Mouse (Mus musculus): ENCODE data around the gene Thap2.

Thap2 gene

DNA sequence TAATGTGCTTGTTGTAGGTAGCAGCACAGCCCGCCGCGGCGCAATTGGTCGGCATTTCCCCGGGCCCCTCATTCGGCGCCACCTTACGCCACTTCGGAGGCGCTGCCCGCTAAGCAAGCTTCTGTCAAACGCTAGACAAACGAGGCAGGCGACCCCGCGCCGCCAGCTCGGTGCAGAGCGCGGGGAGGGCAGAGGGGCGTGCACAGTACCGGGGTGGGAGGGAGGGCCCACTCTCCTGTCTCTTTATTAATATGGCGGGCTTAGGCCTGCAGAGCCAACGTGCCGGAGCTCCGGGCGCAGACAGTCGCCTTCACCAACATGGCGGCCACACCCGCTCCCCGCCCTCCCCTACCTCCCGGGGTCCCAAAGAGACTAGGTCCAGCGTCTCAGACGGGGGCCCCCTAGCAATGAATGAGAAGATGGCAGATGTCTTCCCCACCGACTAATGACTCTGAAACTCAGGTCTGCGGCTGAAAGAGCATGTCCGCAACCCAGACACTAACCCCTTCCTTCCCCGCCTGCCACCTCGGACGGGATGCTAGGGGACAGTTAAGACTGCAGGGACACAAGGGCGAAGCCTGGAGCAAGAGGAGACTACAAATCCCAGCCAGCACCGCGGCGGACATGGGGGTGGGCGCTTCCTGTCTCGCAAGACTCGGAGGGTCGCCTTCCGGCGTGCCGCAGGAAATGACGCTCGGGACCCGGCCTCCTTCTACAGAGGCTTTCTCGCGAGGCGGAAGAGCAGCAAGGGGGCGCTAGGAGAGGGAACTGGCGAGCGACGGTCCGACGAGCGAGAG is at the start of gene Thap2, which contains the start of gene Zfc3h1:
Gene Thap2, minus strand, starts transcription at position 223 of the 797 bp plus-strand sequence.
Gene Zfc3h1, plus strand, starts transcription at position 739 of the 797 bp plus-strand sequence.
- peak; percentile 98 to 99 for DNase-seq (ENCODE audit: low spot score in 2 of 2)

DNA sequence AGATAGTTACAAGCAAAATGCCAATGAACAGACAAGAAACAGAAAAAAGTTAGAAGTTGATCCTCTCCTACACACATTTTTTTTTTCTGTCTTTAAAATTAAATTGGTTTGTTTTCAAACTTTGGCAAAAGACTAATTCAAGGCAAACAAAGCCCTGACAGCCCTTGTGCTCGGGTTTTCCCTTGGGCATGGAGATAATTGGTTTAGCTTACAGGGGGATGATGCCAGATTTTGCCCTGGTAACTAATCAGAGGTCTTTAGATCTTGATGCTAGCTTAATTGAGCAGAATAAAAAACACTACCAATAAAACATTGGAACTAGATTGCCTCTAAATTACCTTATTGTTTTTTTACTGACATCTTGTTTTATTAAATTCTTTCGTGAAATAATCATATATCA is 41.1 kb upstream of the Thap2 start:
- no peak for DNase-seq (ENCODE audit: low spot score in 2 of 2)

DNA sequence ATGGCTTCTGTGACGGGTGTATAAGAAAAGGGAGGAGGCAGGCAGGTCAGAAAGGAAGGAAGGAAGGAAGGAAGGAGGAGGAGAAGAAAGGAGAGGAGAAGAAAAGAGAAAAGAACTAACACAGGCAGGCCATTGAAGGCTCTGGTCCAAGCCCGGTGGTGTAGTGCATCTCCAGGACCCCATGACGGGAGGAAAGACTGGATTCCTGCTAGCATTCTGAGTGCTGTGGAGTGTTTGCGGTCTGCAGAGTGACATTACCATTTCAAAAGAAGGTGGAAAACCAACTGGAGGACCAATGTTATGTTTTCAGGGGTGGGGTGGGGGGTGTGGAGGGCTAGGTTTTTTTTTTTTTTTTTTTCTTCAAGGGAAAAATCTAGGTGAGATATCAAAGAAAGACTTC is 37.7 kb upstream of the Thap2 start:
- no peak for DNase-seq (ENCODE audit: low spot score in 2 of 2)

DNA sequence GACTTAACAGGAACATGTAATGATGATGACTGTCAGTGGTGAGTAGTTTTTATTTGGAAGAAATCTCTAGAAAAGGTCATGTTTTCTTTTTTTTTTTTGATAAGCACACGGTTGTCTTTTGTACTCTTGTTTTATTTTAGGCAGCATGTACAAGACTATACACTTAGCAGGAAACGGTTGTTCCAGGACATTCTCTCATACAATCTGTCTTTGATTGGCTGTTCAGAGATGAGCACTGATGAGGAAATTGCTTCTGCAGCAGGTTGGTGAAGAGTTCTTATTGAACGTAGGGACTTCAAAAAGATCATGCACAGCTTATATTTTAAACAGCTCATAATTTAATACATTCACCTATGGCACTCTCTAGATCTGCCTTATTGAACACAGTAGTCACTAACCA is 29.8 kb upstream of the Thap2 start:
- DNase-seq (ENCODE audit: low spot score in 2 of 2): no peak

DNA sequence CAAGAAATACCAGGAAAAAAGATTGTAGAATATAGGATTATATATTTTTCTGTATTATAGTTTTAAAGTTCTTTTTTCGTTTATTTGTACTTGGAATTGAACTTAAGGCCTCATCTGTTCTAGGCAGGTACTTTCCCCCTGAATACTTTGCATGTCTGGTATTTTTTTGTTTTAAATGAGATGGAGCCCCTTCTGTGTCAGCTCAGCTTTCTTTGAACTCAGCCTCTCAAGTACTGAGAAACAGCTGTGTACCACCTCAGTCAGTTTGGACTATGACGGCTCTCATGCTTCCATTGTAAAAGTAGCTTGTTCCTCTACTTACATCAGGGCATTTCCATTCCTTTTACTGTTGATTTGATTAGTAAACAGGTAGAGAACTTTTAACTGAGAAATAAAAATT is 29.3 kb upstream of the Thap2 start:
- DNase-seq (ENCODE audit: low spot score in 2 of 2): no peak

DNA sequence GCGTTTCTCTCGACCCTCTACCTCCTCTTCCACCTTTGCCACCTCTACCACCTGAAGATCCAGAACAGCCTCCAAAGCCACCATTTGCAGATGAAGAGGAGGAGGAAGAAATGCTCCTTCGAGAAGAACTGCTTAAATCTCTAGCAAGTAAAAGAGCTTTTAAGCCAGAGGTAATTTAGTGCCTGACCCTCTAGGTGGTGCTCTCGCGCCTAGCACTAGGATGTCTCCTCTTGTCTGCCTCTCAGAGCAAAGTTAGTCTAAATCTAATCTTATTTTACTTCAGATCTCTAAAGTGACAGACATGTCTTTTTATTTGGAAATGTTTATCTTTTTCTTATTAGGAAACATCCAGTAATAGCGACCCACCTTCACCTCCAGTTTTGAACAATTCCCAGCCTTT is 22.1 kb upstream of the Thap2 start:
- peak; percentile 36 to 54 for DNase-seq (ENCODE audit: low spot score in 2 of 2)

DNA sequence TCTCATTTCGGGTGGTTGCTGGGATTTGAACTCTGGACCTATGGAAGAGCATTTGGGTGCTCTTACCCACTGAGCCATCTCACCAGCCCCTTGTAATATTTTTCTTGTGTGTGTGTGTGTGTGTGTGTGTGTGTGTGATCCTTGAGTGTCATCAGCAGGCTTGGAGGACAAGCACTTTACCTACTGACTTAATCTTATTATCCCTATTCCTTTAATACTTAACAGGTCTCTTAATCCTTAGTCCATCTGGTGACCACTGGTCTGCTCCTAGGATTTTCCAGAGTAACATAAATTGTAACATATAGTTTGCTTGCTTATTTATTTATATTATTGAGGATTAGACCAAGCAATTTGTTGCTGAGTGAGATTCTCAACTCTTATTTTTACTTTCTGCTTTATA is 7.7 kb upstream of the Thap2 start:
- DNase-seq (ENCODE audit: low spot score in 2 of 2): no peak

DNA sequence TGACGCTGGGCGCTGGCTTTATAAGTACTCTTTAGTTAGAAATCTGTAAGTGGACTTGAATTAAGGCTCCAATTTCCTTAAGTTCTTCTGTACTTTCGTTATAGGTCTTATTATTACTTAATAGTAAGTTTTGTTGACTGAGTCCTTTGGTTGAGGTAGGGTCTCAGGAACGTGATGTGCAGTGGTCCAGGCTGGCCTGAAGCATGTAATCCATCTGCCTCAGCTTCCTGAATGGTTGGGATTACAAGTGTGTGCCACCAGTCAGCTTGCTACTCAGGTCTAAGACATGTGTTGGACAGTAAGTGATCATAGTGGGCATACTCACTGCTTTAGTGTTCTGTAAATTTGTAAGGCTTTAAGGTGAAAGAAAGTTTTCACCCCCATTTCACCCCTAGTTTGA is 6.8 kb upstream of the Thap2 start:
- no peak for DNase-seq (ENCODE audit: low spot score in 2 of 2)

DNA sequence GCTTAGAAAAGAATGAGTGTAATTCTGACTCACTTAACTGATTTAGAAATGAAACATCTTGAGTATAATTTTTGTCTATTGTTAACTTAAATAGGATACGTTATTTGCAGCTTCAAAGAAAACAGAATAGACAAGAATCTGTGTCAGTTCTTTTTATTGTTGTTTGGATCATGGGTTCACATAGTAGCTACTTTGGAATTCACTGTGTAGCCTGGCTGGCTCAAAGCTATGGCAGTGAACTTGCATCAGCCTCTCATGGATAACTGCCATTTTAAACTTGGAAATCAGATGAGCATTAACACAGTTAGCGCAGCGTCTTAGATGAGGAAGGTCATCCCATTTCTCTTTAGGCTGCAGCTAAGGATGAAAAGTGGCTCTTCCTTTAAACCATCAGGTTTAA is 3.6 kb upstream of the Thap2 start:
- DNase-seq (ENCODE audit: low spot score in 2 of 2): no peak

DNA sequence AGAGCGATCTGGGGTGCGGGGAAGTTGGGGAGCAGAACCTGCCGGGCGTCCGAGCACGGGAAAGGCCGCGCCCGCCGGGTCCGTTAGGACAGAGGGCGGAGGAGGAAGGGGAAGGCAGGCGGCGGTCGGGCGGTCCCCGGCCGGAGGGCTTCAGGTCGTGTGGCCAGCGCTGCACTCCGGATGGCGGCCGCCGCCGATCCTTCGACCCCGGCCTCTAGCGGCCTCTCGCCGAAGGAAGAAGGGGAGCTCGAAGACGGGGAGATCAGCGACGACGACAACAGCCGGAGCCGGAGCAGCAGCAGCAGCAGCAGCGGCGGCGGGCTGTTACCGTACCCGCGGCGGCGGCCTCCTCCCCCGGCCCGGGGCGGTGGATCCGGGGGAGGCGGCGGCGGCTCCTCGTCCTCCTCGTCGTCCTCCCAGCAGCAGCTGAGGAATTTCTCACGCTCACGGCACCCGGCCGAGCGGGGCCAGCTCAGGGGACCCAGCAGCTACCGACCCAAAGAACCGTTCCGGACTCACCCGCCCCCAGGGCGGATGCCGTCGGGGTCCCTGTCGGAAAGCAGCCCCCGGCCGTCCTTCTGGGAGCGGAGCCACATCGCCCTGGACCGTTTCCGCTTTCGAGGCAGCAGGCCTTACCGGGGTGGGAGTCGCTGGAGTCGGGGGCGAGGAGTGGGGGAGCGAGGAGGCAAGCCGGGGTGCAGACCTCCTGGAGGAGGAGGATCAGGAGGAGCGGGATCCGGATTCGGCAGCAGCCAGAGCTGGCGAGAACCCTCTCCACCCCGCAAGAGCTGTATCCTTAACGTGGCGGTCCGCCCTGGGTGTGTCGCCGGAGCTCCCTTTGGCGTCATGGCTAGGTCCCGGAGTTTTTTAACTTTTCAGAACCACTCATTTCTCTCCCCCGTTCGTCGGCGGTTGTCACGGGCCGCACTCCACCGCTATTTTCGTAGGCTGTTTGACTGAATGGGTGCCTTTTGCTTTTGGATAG is 1.1 kb upstream of the Thap2 start:
- DNase-seq (ENCODE audit: low spot score in 2 of 2): peak; percentile 46 to 51

DNA sequence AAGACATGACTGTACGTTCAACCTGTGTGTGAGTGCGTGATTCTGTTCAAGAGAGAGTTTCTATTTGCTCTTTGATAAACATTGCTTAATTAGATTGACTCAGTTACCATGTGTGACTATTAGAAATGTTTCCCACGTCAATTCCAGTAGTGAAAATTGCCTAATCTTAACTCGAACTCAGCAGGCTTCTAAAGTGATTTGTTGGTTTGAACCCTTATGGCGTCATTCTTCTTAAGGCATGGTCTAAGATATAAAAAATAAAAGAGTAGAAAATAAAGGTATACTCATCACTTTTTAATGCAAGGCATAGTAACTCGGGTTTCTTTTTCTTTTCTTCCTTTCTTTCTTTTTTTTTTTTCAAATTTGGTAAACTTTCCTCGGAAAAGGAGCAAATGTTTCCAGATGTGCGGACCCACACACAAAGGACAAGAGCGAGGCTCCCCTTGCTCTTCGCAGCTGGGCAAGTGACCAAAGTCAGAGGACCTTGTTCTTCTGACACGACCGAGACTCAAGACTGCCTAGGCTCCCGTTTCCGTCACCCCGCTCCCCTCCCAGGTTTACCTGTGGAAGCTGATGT is 511 bp downstream of the Thap2 start:
- no peak for DNase-seq (ENCODE audit: low spot score in 2 of 2)

DNA sequence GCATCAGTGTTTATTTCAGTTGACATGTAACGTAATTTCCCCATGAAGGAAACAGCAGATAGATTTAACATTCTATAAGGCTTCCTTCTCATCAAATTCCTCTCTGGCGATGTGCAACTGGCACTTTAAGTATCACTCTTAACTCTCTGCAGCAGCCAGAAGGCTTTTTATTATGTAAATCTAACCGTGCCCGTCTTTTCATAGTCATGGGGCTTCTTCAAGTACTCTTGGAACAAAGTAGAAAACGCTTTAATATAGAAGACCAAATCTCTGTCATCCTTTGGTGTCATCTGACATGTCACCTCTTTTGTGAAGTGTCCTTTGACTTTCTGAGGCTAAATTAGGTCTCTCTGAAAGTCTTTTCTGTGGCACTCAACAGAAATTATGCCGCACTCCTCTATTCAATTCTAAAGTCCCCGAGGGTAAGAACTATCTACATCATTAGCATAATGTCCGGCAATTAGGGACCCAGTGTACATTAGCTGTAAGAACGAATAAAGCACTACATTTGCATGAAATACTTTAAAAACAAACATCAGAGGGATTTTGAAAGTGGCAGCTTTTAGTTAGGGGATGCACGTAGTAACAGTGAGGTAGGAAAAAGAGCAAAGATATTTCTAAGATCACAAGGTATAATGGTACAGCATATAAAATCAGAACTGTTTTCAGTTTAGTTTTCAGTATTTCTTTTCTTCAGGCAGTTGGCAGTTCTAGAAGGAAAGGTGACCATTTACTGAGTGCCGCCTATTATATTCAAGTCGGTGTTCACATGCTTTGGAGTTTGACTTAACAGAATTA is 1.2 kb downstream of the Thap2 start:
- no peak for DNase-seq (ENCODE audit: low spot score in 2 of 2)

DNA sequence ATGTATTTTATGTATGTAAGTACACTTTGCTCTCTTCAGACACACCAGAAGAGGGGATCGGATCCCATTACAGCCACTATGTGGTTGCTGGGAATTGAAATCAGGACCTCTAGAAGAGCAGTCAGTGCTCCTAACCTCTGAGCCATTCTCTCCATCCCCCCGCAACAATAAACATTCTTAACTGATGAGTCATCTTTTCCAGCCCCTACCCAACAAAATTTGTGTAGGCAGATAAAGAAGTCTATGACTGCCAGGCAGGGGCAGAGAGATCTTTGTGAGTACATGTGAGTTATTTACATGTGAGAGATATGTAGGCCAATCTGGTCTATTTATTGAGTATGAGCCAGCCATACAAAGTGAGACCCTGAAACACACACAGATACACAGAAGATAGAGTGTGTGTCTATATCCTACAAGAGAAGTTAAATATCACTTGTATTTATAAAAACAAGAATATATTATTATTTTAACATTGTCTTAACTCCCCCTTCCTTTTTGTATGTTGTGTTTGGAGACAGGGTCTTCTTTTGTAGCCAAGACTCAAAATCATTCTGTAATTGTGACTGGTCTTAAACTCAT is 2.6 kb downstream of the Thap2 start:
- DNase-seq (ENCODE audit: low spot score in 2 of 2): no peak

DNA sequence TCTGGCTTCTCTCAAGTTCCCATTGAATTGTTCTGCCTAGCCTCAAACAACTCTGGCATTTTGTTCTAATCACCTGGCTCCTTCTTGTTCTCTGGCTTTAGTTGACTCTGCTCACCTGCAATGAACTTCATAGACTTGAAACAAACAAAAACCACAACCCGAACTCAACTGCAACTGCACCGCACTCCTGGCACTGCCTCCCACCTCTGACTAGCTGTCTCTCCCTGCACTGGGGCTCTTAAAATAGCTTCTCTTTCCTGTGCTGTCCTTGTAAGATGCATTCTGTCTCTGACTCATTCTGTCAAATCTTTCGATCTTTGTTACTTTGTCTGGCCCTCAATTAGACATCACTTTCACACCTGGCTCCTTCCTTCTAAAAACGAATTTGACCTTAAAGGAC is 21.1 kb downstream of the Thap2 start:
- no peak for DNase-seq (ENCODE audit: low spot score in 2 of 2)

DNA sequence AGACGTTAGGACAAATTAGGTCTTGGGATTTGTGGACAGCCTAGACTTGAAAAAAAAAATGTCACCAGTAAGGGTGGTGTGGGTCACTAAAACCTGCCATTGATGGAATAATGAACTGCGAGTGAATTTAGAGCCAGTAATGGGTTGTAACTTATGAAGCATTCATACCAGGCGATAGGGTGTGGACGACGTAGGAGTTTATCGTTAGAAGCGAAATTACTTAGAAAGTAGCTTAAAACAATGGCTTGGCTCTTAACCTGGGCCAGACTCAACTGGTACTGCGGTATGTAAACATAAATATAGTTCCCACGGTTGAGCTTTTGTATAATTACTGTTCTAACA is 21.6 kb downstream of the Thap2 start:
- DNase-seq (ENCODE audit: low spot score in 2 of 2): no peak

DNA sequence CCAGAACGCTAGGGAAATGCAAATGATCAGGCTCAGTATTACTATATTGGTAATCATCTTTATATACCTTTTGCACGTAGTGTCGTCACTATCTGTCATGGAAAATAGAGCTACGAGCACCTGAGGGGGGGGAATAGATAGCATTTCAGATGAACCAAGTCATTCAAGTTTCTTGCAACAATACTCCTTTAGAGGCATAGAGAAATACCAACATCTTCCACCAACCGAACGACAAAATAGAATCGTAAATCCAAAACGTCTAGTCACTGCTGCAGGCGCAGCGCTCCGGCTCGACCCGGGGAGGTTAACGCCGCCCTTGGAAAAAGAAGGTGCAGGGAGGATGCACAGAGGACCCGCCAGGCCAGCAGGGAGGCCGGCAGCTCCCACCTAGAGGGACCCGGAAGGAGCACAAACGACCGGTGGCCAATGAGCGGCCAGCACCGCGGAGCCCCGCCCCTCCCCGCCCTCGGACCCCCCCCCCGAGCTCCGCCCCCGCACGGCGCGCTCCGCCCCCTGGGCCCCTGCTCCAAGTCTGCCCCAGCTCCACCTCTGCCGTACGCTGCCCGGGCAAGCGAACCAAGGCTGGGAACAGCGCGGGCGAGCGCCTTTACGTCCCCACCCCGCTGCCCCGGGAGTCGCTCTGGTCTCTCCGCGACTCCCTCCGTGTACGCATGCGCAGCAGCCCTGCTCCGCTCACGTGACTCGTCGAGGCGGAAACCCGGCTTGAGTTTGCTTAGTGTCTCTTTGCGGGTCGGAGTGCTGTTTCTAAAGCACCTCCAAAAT is 22.2 kb downstream of the Thap2 start, which contains the start of gene Tmem19:
Gene Tmem19, minus strand, starts transcription at position 662 of the 783 bp plus-strand sequence.
- peak; percentile 92 to 93 for DNase-seq (ENCODE audit: low spot score in 2 of 2)

DNA sequence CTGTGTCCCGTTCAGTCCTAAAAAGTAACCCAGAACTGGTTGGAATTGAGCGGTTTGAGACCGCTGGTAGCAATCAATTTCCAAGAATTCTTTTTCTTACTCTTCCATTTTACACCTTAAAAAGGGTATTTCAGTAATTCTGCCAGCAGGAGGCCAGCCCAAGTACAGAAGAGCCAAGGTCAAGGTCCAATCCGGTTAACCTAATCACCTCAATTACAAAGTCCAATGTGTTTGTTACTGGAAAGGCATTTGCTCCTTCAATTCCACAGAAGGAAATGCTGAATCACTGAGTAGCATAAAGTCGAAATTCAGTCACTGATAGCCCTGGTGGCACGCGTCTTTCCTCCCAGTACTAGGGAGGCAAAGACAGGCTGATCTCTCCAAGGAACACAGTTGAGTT is 25.2 kb downstream of the Thap2 start:
- no peak for DNase-seq (ENCODE audit: low spot score in 2 of 2)

DNA sequence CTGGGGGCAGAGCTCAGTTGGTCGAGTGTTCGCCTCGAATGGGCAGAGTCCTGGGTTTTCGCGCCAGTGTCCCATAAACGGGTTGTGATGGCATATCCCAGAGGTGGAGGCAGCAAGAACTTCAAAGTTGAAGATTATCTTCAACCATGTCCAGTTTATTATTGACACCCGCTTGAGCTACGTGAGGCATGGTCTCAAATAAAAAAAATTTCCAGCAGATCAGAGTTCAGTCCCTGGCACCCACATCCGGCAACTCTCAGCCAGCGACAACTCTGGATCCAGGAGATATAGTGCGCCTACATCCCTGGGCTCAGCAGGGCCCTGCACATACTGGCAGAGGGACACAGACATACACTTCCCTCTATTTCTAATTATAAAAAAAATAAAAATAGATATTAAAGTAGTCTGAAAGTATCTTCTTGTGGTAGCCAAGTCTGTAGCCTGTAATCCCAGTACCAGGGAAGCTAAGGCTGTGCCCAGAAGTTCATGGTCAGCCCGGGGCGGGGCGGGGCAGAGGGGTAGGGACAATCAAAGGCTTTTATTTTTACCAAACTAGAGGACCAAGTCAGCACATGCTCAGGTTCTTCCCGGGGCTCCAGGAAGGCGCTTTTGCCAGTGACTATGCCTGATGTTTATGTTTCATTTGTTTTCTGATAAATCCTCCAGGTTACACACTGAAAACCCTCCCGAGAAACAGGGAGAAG is 25.9 kb downstream of the Thap2 start:
- DNase-seq (ENCODE audit: low spot score in 2 of 2): no peak

DNA sequence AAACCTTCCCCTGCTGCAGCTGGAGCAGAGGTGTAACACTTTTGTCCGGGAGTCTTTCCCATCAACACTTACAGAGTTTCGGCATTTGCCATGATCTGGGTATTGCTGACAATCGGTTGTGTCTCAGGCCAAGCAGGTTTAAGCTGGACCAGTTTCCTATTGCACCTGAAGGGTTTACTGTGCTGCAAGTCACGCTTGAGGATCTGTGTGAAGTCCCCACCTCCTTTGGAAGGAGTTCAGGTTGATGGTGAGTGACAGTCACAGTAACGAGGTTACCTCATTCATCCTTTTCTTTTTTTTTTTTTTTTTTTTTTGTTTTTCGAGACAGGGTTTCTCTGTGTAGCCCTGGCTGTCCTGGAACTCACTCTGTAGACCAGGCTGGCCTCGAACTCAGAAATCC is 28.1 kb downstream of the Thap2 start:
- DNase-seq (ENCODE audit: low spot score in 2 of 2): no peak

DNA sequence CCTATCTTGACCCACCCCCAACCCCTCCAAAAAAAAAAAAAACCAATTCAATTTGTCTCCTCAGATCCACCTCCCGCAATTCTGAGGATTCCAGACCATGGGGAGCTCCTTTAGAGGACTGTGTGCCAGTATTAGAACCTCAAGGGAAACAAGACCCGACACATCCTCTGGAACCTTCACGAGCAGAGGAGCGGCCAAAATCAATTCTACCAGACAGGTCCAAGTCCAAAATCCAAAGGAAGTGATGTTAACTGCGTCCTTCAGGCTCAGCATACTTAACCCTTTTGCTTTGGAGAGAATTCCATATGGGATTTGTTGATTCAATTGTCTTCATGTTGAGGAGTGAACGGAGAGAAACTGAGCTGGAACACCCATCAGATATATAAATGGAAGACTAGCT is 29.2 kb downstream of the Thap2 start:
- DNase-seq (ENCODE audit: low spot score in 2 of 2): no peak

Measured in frontal cortex, postnatal 36 days (tissue).